Mouse (Mus musculus) heart, adult 2 months (tissue): ENCODE measurements around the gene Sh2d7. TPM values are rescaled to one million over a fixed set of nuclear protein-coding genes. Genes with fewer than 3 reads are reported as not detected.

Experiments
- DNase-seq, 2 experiments: peaks; one replicate each; pipeline ENCODE4 v3.0.0; 2021
- H3K27ac ChIP-seq: fragments of 200-600 bp; 2 replicates; pipeline ENCODE4 v1.8.1; 2022
- H3K27me3 ChIP-seq: fragments of 200-500 bp; 2 replicates; pipeline ENCODE4 v1.6.1; 2012; ENCODE audit warnings: mild to moderate bottlenecking, low read length, inconsistent platforms, mixed read lengths; ENCODE audit not compliant: control insufficient read depth, insufficient read depth
- H3K36me3 ChIP-seq: fragments of 200-500 bp; 2 replicates; pipeline ENCODE4 v1.6.1; 2012; ENCODE audit warnings: low read length, inconsistent platforms; ENCODE audit not compliant: control insufficient read depth, insufficient read depth
- H3K4me1 ChIP-seq: fragments of 200-500 bp; 2 replicates; pipeline ENCODE4 v1.6.1; 2011; ENCODE audit warnings: low read length; ENCODE audit not compliant: control insufficient read depth, insufficient read depth
- H3K4me3 ChIP-seq: fragments of 200-600 bp; 2 replicates; pipeline ENCODE4 v1.8.1; 2022
- H3K79me2 ChIP-seq: fragments of 200-500 bp; replicated peaks from 2 replicates; pipeline ENCODE4 v1.6.1; 2012; ENCODE audit warnings: mild to moderate bottlenecking, inconsistent platforms, low read length, moderate library complexity, mixed read lengths; ENCODE audit not compliant: control insufficient read depth, insufficient read depth
- H3K9ac ChIP-seq: fragments of 200-500 bp; 2 replicates; pipeline ENCODE4 v1.6.1; 2012; ENCODE audit warnings: low read depth, mild to moderate bottlenecking, control low read depth, inconsistent platforms, low read length, mixed read lengths
- CTCF ChIP-seq: fragments of 200-600 bp; IDR thresholded peaks from 2 replicates; pipeline ENCODE4 v1.8.1; 2022; ENCODE audit warnings: antibody characterized with exemption, mild to moderate bottlenecking, moderate library complexity
- EP300 ChIP-seq: fragments of 200-500 bp; IDR thresholded peaks from 2 replicates; pipeline ENCODE4 v1.6.1; 2011; ENCODE audit warnings: low read depth, low read length, control low read depth; ENCODE audit not compliant: insufficient read depth
- POLR2A ChIP-seq: fragments of 200-500 bp; IDR thresholded peaks from 2 replicates; pipeline ENCODE4 v1.6.1; 2011; ENCODE audit warnings: mild to moderate bottlenecking, low read depth, low read length, control low read depth; ENCODE audit not compliant: insufficient read depth
- WGBS: fragments of 180-500 bp; shearing (Covaris S2); methylation state at CpG from one replicate; pipeline ENCODE4 v1.1.7; 2018; 5-methylcytosine and 5-hydroxymethylcytosine counted together
- intact Hi-C: fragments of 180-260 bp; cut with DNase I; formaldehyde crosslinking; loops from one replicate; pipeline ENCODE4 v1.15.1; 2025
- polyA plus RNA-seq: library from polyadenylated mRNA; depleted of rRNA; stranded (reverse); fragments of >200 nt; gene quantifications from 2 replicates; pipeline ENCODE4 v1.2.3, GENCODE M21; 2012
- total RNA-seq, 2 experiments: library from RNA; stranded (reverse); gene quantifications; 2 replicates each; pipeline ENCODE4 v1.2.3; 2021

Gene Sh2d7
- total and polyA plus RNA-seq, 3 experiments: 0.08 TPM; not detected in 2

- H3K4me1 ChIP-seq: no peaks in the 10 kb centered on the region
- no peak overlapping the region for H3K4me3 ChIP-seq
- intact Hi-C loops: loop anchor here (2.0 kb wide), 1 partner anchor 109 kb away; no protein-coding TSS in a partner anchor
- TF ChIP-seq CTCF (peak; percentile 86), POLR2A (no peak), EP300 (0 out of 2 replicates have a peak, but pooled peaks have one; percentile 27)
- 10% methylated on average over 5 of the region's 5 CpGs for WGBS
- H3K27ac ChIP-seq: no peak overlapping the region
- no peaks in the 10 kb centered on the region for H3K36me3 ChIP-seq
- no peaks in the 10 kb centered on the region for H3K27me3 ChIP-seq
- no peak overlapping the region for H3K9ac ChIP-seq
- DNase-seq: peak; percentile 45 to 62
- H3K79me2 ChIP-seq: no peaks in the 10 kb centered on the region
Observed at GRCm38 (mm10) chr9:54547536-54547935, 8.8 kb downstream of the Sh2d7 start.

DNA sequence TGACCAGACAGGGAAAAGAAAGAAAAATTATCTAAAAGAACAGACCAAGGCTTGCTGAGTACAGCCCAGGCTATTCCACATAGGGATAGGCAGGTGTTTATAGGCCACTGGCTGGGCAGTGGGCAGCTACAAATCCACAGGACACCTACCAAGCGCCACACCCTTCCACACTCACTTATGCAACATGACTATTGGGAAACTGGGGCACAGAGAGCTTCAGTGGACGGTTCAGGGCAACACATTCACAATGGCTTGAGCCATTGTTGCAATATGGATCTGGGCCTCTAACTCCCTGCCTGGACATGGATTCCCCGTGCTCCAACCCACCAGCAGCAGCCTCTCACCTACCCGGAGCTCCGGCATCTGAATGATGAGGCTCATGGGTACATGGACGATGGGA is 10.6 kb downstream of the Sh2d7 start:
- DNase-seq: no peak
- Histone ChIP-seq H3K36me3 (no peaks in the 10 kb centered on the region), H3K4me1 (no peaks in the 10 kb centered on the region), H3K27ac (no peak overlapping the region), H3K79me2 (no peaks in the 10 kb centered on the region), H3K27me3 (no peaks in the 10 kb centered on the region), H3K4me3 (no peak overlapping the region), H3K9ac (no peak overlapping the region)
- 89% methylated on average over 6 of the region's 6 CpGs for WGBS
- intact Hi-C loops: no loop called here
- TF ChIP-seq EP300 (no peak), POLR2A (no peak), CTCF (no peak)

DNA sequence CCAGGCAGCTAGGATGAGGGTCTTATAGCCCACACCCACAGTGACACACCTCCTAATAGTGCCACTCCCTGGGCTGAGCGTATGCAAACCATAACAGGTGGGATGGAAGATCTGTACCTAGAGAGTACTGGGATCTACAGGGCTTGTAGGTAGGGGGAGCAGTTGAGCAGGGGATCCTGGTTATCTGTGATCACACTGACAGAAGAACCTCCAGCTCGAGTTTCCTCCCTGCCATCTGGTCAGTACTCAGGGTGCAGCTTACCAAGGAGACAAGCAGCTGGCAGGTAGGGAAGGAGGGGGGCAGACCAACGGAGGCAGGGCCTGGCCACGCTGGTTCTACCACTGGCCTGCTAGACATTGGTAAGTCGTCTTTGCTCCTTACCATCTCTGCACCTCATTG is 13.6 kb downstream of the Sh2d7 start:
- Histone ChIP-seq H3K36me3 (no peaks in the 10 kb centered on the region), H3K9ac (no peak overlapping the region), H3K27me3 (no peaks in the 10 kb centered on the region), H3K79me2 (no peaks in the 10 kb centered on the region), H3K27ac (no peak overlapping the region), H3K4me3 (no peak overlapping the region), H3K4me1 (no peaks in the 10 kb centered on the region)
- no peak for DNase-seq
- intact Hi-C loops: no loop called here
- TF ChIP-seq EP300 (no peak), CTCF (peak; percentile 52)
- 25% methylated on average over 5 of the region's 5 CpGs for WGBS

- no peak overlapping the region for H3K27ac ChIP-seq
- H3K9ac ChIP-seq: no peak overlapping the region
- no peaks in the 10 kb centered on the region for H3K79me2 ChIP-seq
- H3K4me3 ChIP-seq: no peak overlapping the region
- TF ChIP-seq POLR2A (no peak), CTCF (no peak), EP300 (no peak)
- no peak for DNase-seq
- H3K4me1 ChIP-seq: no peaks in the 10 kb centered on the region
- intact Hi-C loops: no loop called here
- H3K27me3 ChIP-seq: no peaks in the 10 kb centered on the region
- H3K36me3 ChIP-seq: no peaks in the 10 kb centered on the region
- WGBS: 77% methylated on average over 2 of the region's 2 CpGs
Observed at GRCm38 (mm10) chr9:54555044-54555443, 16.3 kb downstream of the Sh2d7 start.

DNA sequence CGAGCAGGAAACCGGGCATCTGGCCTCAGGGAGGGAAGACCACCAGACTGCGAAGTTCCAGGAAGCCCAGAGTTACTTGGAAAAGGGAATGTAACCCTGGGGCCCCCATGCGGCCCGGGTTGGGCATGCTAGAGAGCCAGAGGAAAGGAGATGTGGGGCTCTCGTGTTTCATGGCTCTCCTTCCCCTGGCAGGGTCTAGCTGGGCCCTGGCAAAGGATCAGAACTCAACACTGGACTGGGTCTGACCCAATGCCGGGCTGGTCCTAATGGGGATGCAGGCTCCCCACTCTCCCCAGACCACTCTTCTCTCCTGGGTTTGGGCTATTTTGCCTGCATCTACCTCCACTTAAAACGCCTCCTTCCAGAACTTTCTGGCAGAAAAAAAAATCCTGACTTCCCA is 19.9 kb downstream of the Sh2d7 start:
- no peak for TF ChIP-seq CTCF
- no peak for TF ChIP-seq POLR2A
- no peak for DNase-seq

GRCm38 (mm10) chr9:54559771-54560471 is 21.1 kb downstream of the Sh2d7 start, which contains the start of gene Cib2:
Gene Cib2 (minus strand): TSS chr9:54560218.
- intact Hi-C loops: loop anchor here (2.0 to 5.0 kb wide), 2 partner anchors 27 to 117 kb away; partner anchors contain the start of gene Idh3a
- WGBS: 3% methylated on average over 52 of the region's 54 CpGs
- Histone ChIP-seq H3K4me3 (peak within 1 kb of the TSS; percentile 55), H3K36me3 (no peaks in the 10 kb centered on the region), H3K9ac (peak within 1 kb of the TSS; percentile 66), H3K27me3 (no peaks in the 10 kb centered on the region), H3K79me2 (no peaks in the 10 kb centered on the region), H3K27ac (no peak within 1 kb of the TSS; the same call in 1 of the 2 replicates), H3K4me1 (peaks cover 2% of the 10 kb centered on the region)
- peak; percentile 66 for TF ChIP-seq CTCF
- TF ChIP-seq EP300: no peak
- TF ChIP-seq POLR2A: peak; percentile 41; the same call in 1 of the 2 replicates
- DNase-seq: peak; percentile 81 to 89

More for the DNA sequence above, 19.9 kb downstream of the Sh2d7 start:
- Histone ChIP-seq H3K4me1 (peaks cover 2% of the 10 kb centered on the region), H3K4me3 (no peak overlapping the region), H3K27ac (no peak overlapping the region), H3K79me2 (no peaks in the 10 kb centered on the region), H3K36me3 (no peaks in the 10 kb centered on the region), H3K27me3 (no peaks in the 10 kb centered on the region), H3K9ac (no peak overlapping the region)
- intact Hi-C loops: no loop called here
- 81% methylated on average over 8 of the region's 8 CpGs for WGBS
